Mouse (Mus musculus) ES-CJ7 (cell line): ENCODE results near the gene Slco1b2.
A peak's percentile ranks its signal among the peaks of the same experiment; 100 is the strongest.
"Not testable (repeated sequence)": the region's sequence is repeated elsewhere in the genome, so short reads cannot be mapped to it uniquely, and the experiment has no call there.

Experiments
- DNase-seq: peaks from one replicate; pipeline ENCODE4 v3.0.0; 2011; ENCODE audit warnings: low read depth, low spot score

The Slco1b2 gene

DNA sequence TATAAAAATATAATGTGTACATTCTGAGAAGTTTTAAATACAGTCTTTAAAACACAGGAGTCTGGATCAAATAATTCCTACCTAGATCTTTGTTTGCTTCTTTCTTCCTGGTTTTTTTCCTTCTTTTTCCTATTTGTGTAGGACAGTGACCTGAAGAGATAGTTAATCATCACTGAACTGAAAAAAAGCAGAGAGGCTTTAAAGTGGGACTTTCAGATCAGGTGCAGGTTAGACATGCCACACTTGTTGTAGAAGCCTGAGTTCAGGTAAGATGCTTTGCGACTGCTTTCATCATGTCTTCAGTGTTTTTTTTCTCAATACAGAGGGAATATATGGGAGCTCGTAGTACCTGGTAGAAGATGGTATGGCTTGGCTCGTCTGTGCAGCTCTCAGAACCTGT, at the start of gene Slco1b2:
Slco1b2 (plus strand) TSS at position 228 of the 400 bp plus-strand sequence.
- no peak for DNase-seq

- DNase-seq = no peak
These were observed 44.4 kb upstream of the Slco1b2 start for GRCm38 (mm10) chr6:141584791-141585403.

GRCm38 (mm10) chr6:141590002-141590401, 39.3 kb upstream of the Slco1b2 start:
- no peak for DNase-seq

DNA sequence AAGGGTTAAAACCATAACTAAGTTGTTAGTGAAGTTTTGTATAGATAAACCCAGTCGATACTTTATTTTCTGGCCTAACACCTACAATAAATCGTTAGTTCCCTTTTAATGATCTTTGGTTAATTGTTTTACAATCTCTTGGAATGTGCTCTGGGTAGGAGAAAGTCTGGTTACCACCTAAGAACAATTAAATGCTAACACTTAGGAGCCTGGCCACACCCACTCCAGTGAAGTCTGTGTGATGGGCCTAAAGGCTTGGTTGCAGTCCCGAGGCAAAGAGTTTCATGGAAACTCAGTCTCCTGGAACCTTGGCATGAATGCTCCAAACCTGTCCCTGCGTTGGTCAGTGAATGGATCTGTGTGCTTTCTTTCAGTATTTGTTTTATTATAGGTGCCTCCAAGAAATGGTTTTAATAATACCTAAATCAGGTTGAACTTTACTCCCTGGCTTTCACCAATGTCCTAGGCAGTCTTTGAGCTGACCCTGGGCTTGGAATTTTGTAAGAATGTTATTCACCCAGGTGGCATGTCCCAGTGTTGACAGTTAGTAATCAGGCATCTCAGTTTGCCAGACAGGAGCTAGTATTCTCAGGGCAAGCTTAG, 38.6 kb upstream of the Slco1b2 start:
- DNase-seq = not testable (repeated sequence)

DNA sequence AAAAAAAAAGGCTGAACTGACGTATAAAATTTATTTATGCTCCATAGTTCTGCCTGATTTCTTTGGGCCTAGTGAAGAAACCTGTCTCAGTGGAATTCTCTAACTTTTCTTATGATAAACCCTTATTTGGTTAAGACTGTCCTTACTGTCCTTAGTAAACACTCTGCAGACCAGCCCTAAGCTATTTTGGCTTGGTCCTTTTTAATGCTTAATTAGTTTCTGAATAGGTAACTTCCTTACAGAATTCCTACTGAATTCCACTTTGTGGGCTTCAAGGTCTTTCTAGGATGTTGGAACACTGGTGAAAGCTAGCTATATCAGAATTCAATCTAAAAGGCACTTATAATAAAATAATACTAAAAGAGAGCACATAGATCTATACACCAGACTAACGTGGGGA, 33.2 kb upstream of the Slco1b2 start:
- DNase-seq = peak; percentile 47

DNA sequence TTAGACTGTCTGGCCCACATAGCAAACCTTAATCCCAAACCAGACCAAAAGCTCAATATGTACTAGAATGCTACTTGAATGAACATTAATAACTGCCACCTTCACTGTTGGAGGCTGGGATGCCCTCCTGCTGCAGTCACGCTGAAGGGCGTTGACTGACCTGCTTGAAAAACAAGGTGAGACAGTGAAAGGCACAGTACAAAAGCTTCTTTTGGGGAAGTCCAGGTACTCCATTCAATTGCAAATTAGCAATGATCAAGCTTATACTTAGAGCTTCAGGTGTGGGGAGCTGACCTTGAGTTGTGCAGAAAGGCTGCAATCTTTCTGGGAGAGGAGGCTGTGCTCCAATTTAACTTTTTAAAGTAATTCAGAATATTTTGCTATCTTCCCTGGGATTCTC, 32.3 kb upstream of the Slco1b2 start:
- peak; percentile 75 for DNase-seq

DNA sequence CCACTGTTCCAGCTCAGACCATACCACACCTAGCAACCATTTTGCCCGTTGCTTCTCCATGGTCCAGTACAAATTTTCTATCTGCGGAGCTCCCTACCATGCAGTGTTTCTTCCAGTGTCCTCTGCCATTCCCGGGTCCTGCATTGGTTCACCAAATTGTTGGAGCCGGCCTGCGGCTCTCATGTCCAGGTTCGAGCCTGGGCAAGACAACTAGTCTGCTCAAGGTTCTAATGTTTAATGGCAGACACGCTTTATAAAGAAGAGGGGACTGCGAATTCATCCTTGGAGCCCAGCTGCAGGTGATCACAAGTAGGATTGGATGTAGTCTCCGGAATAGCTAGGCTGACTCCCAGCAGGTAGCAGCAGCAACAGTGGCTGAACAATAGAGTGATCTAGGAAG, 28.4 kb upstream of the Slco1b2 start:
- peak; percentile 74 for DNase-seq

DNA sequence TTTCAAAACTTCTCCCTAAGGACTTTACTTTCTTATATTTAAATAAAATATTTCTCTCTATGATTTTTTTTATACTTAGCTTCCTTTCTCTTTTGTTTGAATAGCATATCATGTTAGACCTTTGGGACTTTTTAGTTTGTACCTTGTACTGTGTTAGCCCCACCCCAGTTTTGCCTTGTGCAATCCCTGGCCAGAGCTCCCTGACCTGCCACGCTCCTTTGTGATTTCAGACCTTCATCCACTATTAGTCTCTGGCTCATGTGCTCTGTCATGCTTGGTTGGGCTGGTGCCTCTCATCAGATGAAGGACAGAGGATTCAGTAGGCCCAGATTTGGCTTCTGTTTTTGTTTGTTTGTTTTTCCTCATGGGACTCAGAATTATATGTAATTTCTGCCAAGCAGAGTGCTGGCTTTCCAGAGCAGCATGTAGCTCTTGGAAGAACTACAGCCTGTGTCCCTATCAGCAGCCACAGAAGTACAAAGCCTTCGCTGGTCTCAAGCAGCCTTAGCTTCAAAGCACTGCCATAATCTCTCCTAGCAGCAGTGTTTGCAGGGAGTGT, 18.5 kb upstream of the Slco1b2 start:
- DNase-seq = no peak

GRCm38 (mm10) chr6:141614017-141614416, 15.3 kb upstream of the Slco1b2 start:
- no peak for DNase-seq

GRCm38 (mm10) chr6:141615348-141615747, 14.0 kb upstream of the Slco1b2 start:
- DNase-seq = no peak

DNA sequence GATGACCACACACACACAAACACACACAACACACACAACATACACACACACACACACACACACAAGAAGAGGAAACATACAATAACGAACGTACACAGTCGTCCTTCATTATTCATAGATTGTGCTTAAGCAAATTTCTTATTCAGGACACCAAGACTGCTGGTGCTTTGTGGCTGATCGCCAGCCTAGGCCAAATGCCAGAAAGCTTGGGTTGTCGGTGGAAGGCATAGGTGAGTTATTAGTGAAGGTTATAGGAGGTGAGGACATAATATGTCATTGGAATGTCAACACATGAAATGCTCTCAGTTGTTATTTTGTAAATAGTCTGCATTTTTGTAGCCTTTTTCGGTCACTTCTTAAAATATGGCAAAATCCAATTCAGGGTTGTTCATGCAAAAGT, 3.6 kb downstream of the Slco1b2 start:
- no peak for DNase-seq

GRCm38 (mm10) chr6:141635250-141635649, 5.9 kb downstream of the Slco1b2 start:
- no peak for DNase-seq

GRCm38 (mm10) chr6:141640639-141641038, 11.3 kb downstream of the Slco1b2 start:
- no peak for DNase-seq

DNA sequence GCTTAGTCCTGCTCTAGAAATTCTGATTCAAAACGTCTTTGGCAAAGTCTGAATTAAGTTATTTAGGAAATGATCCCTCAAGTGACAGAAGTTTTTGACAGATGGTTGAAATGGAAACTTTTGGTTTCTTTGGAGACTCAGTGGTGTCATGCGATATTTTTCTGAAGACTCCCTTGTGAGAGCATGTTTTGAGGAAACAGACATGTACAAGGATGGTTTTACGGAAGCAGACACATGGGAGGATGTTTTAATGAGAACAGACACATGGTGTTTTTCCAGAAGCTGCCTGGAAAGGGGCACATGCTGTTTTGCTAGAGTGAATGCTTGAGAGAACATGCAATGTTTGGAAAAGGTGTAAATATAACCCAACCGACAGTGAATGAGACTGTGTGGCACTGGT, 57.7 kb downstream of the Slco1b2 start:
- no peak for DNase-seq

- DNase-seq = no peak
These were observed 61.9 kb downstream of the Slco1b2 start for GRCm38 (mm10) chr6:141691246-141691645.
